Mouse (Mus musculus): Measurements from ENCODE around the gene Cacna1g.

The Cacna1g gene

GRCm38 (mm10) chr11:94444829-94445228 lies 29.2 kb downstream of the Cacna1g start:
- DNase-seq = no peak

- DNase-seq = no peak
Measured at GRCm38 (mm10) chr11:94441752-94442151, 32.2 kb downstream of the Cacna1g start.

GRCm38 (mm10) chr11:94441122-94441521 lies 32.9 kb downstream of the Cacna1g start:
- DNase-seq = no peak

- DNase-seq = no peak
Measured at GRCm38 (mm10) chr11:94440421-94440820, 33.6 kb downstream of the Cacna1g start.

GRCm38 (mm10) chr11:94429011-94429651 lies 44.9 kb downstream of the Cacna1g start:
- DNase-seq = no peak

GRCm38 (mm10) chr11:94428091-94428835 lies 45.7 kb downstream of the Cacna1g start:
- peak; percentile 97 for DNase-seq

GRCm38 (mm10) chr11:94425656-94426055 lies 48.3 kb downstream of the Cacna1g start:
- DNase-seq = no peak

GRCm38 (mm10) chr11:94425215-94425614 lies 48.8 kb downstream of the Cacna1g start:
- DNase-seq = no peak

GRCm38 (mm10) chr11:94424380-94424779 lies 49.6 kb downstream of the Cacna1g start:
- DNase-seq = no peak

- DNase-seq = no peak
Measured at GRCm38 (mm10) chr11:94423855-94424254, 50.1 kb downstream of the Cacna1g start.

- no peak for DNase-seq
Measured at GRCm38 (mm10) chr11:94420991-94421390, 53.0 kb downstream of the Cacna1g start.

- no peak for DNase-seq
Measured at GRCm38 (mm10) chr11:94420325-94420724, 53.7 kb downstream of the Cacna1g start.

GRCm38 (mm10) chr11:94419004-94419727 lies 54.8 kb downstream of the Cacna1g start:
- DNase-seq = no peak

- no peak for DNase-seq
Measured at GRCm38 (mm10) chr11:94414042-94414441, 60.0 kb downstream of the Cacna1g start.

GRCm38 (mm10) chr11:94413516-94413915 lies 60.5 kb downstream of the Cacna1g start:
- no peak for DNase-seq

GRCm38 (mm10) chr11:94412998-94413469 lies 61.0 kb downstream of the Cacna1g start:
- DNase-seq = no peak

GRCm38 (mm10) chr11:94412562-94412961 lies 61.4 kb downstream of the Cacna1g start:
- no peak for DNase-seq

GRCm38 (mm10) chr11:94407803-94408321 lies 66.1 kb downstream of the Cacna1g start:
- no peak for DNase-seq

GRCm38 (mm10) chr11:94405348-94405747 lies 68.7 kb downstream of the Cacna1g start:
- DNase-seq = no peak

- peak; percentile 94 for DNase-seq
Measured at GRCm38 (mm10) chr11:94404641-94405260, 69.2 kb downstream of the Cacna1g start.

GRCm38 (mm10) chr11:94404178-94404577 lies 69.8 kb downstream of the Cacna1g start:
- DNase-seq = no peak

- no peak for DNase-seq
Measured at GRCm38 (mm10) chr11:94403757-94404156, 70.2 kb downstream of the Cacna1g start.

- no peak for DNase-seq
Measured at GRCm38 (mm10) chr11:94402731-94403130, 71.3 kb downstream of the Cacna1g start.

All from heart, adult 11 months (tissue).